Mouse (Mus musculus): ENCODE measurements around the gene Sp1. TPM values are rescaled to one million over a fixed set of nuclear protein-coding genes. Genes with fewer than 3 reads are reported as not detected.

Gene Sp1
- polyA plus RNA-seq (2017; shearing (Covaris generic)), result 10 to 100 TPM; 14.5 to 14.9 TPM

GRCm38 (mm10) chr15:102405489-102406195, at the start of gene Sp1:
TSS of gene Sp1 (plus strand) at chr15:102406143.

GRCm38 (mm10) chr15:102366733-102367344, 39.1 kb upstream of the Sp1 start, which contains the start of gene Sp7:
TSS of gene Sp7 (minus strand) at chr15:102367182.

GRCm38 (mm10) chr15:102445146-102445545, 39.2 kb downstream of the Sp1 start, which contains the start of gene Amhr2:
TSS of gene Amhr2 (plus strand) at chr15:102445367.

GRCm38 (mm10) chr15:102458904-102459317, 53.0 kb downstream of the Sp1 start, which contains the start of gene Prr13:
TSS of gene Prr13 (plus strand) at chr15:102459028.

GRCm38 (mm10) chr15:102470183-102470604, 64.3 kb downstream of the Sp1 start, which contains the start of gene Pcbp2:
TSS of gene Pcbp2 (plus strand) at chr15:102470539.

Other genes with a start within 250 kb of the Sp1 start
- gene Zfp740, start 202.9 kb upstream of the Sp1 start, polyA plus RNA-seq (2017; shearing (Covaris generic)), result 100 to 1,000 TPM in 1 of 2 experiments, 10 to 100 TPM in 1; 94.4 to 103 TPM
- 10 to 100 TPM; 23.9 to 26.0 TPM for gene Csad, start 201.4 kb upstream of the Sp1 start, polyA plus RNA-seq (2017; shearing (Covaris generic))
- 1,000 to 10,000 TPM; 1,270 to 1,388 TPM for gene Itgb7, start 174.2 kb upstream of the Sp1 start, polyA plus RNA-seq (2017; shearing (Covaris generic))
- gene Rarg, start 148.6 kb upstream of the Sp1 start, polyA plus RNA-seq (2017; shearing (Covaris generic)), result 10 to 100 TPM; 37.3 to 41.8 TPM
- gene Gm9918, start 135.6 kb upstream of the Sp1 start, polyA plus RNA-seq (2017; shearing (Covaris generic)), result under 1 TPM in 1 of 2 experiments, not detected in 1; 0.34 TPM
- gene Mfsd5, start 126.7 kb upstream of the Sp1 start, polyA plus RNA-seq (2017; shearing (Covaris generic)), result 100 to 1,000 TPM; 101 to 121 TPM
- 1 to 10 TPM in 1 of 2 experiments, under 1 TPM in 1; 0.60 to 1.9 TPM for gene Espl1, start 109.9 kb upstream of the Sp1 start, polyA plus RNA-seq (2017; shearing (Covaris generic))
- 100 to 1,000 TPM; 410 to 478 TPM for gene Pfdn5, start 80.0 kb upstream of the Sp1 start, polyA plus RNA-seq (2017; shearing (Covaris generic))
- gene Myg1, start 74.4 kb upstream of the Sp1 start, polyA plus RNA-seq (2017; shearing (Covaris generic)), result 10 to 100 TPM; 81.7 to 90.3 TPM
- gene Aaas, start 55.4 kb upstream of the Sp1 start, polyA plus RNA-seq (2017; shearing (Covaris generic)), result 10 to 100 TPM; 50.8 to 79.0 TPM
- gene Sp7, start 39.0 kb upstream of the Sp1 start, polyA plus RNA-seq (2017; shearing (Covaris generic)), result under 1 TPM in 1 of 2 experiments, not detected in 1; 0.33 TPM
- under 1 TPM; 0.38 to 0.94 TPM for gene Amhr2, start 39.2 kb downstream of the Sp1 start, polyA plus RNA-seq (2017; shearing (Covaris generic))
- 100 to 1,000 TPM; 513 to 642 TPM for gene Prr13, start 52.9 kb downstream of the Sp1 start, polyA plus RNA-seq (2017; shearing (Covaris generic))
- 100 to 1,000 TPM in 1 of 2 experiments, 10 to 100 TPM in 1; 95.8 to 136 TPM for gene Pcbp2, start 64.4 kb downstream of the Sp1 start, polyA plus RNA-seq (2017; shearing (Covaris generic))
- not detected for gene Gm10337, start 97.6 kb downstream of the Sp1 start, polyA plus RNA-seq (2017; shearing (Covaris generic))
- 1 to 10 TPM; 8.9 to 9.2 TPM for gene Map3k12, start 110.9 kb downstream of the Sp1 start, polyA plus RNA-seq (2017; shearing (Covaris generic))
- gene Tarbp2, start 112.0 kb downstream of the Sp1 start, polyA plus RNA-seq (2017; shearing (Covaris generic)), result 10 to 100 TPM; 50.6 to 57.9 TPM
- gene Npff, start 118.8 kb downstream of the Sp1 start, polyA plus RNA-seq (2017; shearing (Covaris generic)), result 1 to 10 TPM; 5.1 to 7.0 TPM
- gene Gm28047, start 218.9 kb downstream of the Sp1 start, polyA plus RNA-seq (2017; shearing (Covaris generic)), result not detected
- 10 to 100 TPM; 39.2 to 45.9 TPM for gene Atf7, start 219.3 kb downstream of the Sp1 start, polyA plus RNA-seq (2017; shearing (Covaris generic))

Measured in inflammation-experienced regulatory T-cells (primary cell).